Mouse (Mus musculus) CH12.LX (cell line): ENCODE data around the gene Dnase1l3.

Experiments used
- EP300 ChIP-seq: IDR thresholded peaks from 2 replicates; pipeline ENCODE4 v1.6.1; 2011; ENCODE audit warnings: low read length, improper control_type of control experiment
- MAFK ChIP-seq: IDR thresholded peaks from 2 replicates; pipeline ENCODE4 v1.6.1; 2011; ENCODE audit warnings: low read length, improper control_type of control experiment; ENCODE audit not compliant: insufficient replicate concordance
- MAX ChIP-seq: IDR thresholded peaks from 2 replicates; pipeline ENCODE4 v1.6.1; 2011; ENCODE audit warnings: low read length, improper control_type of control experiment
- NELFE ChIP-seq: IDR thresholded peaks from 2 replicates; pipeline ENCODE4 v1.6.1; 2011; ENCODE audit warnings: low read depth, low read length, improper control_type of control experiment
- POLR2A ChIP-seq: IDR thresholded peaks from 2 replicates; pipeline ENCODE4 v1.6.1; 2011; ENCODE audit warnings: low read depth, mild to moderate bottlenecking, improper control_type of control experiment, low read length
- RCOR1 ChIP-seq: conservative IDR thresholded peaks from 2 replicates; pipeline ENCODE4 v1.6.1; 2012; ENCODE audit warnings: low read depth, mild to moderate bottlenecking, inconsistent platforms, low read length, improper control_type of control experiment
- SMC3 ChIP-seq: IDR thresholded peaks from 2 replicates; pipeline ENCODE4 v1.6.1; 2011; ENCODE audit warnings: low read depth, low read length, improper control_type of control experiment
- USF2 ChIP-seq: conservative IDR thresholded peaks from 2 replicates; pipeline ENCODE4 v1.6.1; 2011; ENCODE audit warnings: low read depth, low read length, improper control_type of control experiment
- ZNF384 ChIP-seq: IDR thresholded peaks from 2 replicates; pipeline ENCODE4 v1.6.1; 2012; ENCODE audit warnings: low read depth, low read length, improper control_type of control experiment, inconsistent platforms

- TF ChIP-seq NELFE (no peak), EP300 (no peak), POLR2A (no peak), RCOR1 (no peak), SMC3 (no peak), USF2 (no peak), ZNF384 (no peak), MAFK (no peak), MAX (no peak)
Measured at GRCm38 (mm10) chr14:7963160-7963559, 31.2 kb downstream of the Dnase1l3 start.
